Mouse (Mus musculus) hindbrain, postnatal 0 days (tissue): ENCODE measurements at regions not wholly inside any gene's neighbourhood (a gene's known extent, or its start where the extent isn't known, plus 50 kb on each side); places are given as distances from the start of the nearest gene placed in this dataset.
"Not testable (repeated sequence)": the region's sequence is repeated elsewhere in the genome, so short reads cannot be mapped to it uniquely, and the experiment has no call there.

Experiments used
- ATAC-seq: fragments of 200-750 bp; cut with Nextera tagmentation; 2 replicates; pipeline ENCODE4 v1.8.0; 2017; ENCODE audit warnings: mild to moderate bottlenecking, moderate TSS enrichment, moderate library complexity
- DNase-seq: peaks from one replicate; pipeline ENCODE4 v3.0.0-alpha.2; 2015; ENCODE audit warnings: low spot score
- H3K27ac ChIP-seq: fragments of 300-500 bp; sonication (generic); 2 replicates; pipeline ENCODE4 v1.5.1; 2014; ENCODE audit warnings: mild to moderate bottlenecking
- H3K27me3 ChIP-seq: fragments of 300-500 bp; sonication (generic); 2 replicates; pipeline ENCODE4 v1.6.1; 2014; ENCODE audit warnings: low read length, mixed read lengths; ENCODE audit not compliant: insufficient read depth
- H3K36me3 ChIP-seq: fragments of 300-500 bp; sonication (generic); 2 replicates; pipeline ENCODE4 v1.6.1; 2014; ENCODE audit warnings: low read length, mixed read lengths; ENCODE audit not compliant: insufficient read depth
- H3K4me1 ChIP-seq: fragments of 300-500 bp; sonication (generic); 2 replicates; pipeline ENCODE4 v1.6.1; 2014; ENCODE audit warnings: antibody characterized with exemption, low read length, mixed read lengths; ENCODE audit not compliant: insufficient read depth
- H3K4me2 ChIP-seq: fragments of 300-500 bp; sonication (generic); 2 replicates; pipeline ENCODE4 v1.6.1; 2014; ENCODE audit warnings: low read depth, mild to moderate bottlenecking, low read length, moderate library complexity, mixed read lengths
- H3K4me3 ChIP-seq: fragments of 300-500 bp; sonication (generic); 2 replicates; pipeline ENCODE4 v1.5.1; 2014; ENCODE audit warnings: low read length
- H3K9ac ChIP-seq: fragments of 300-500 bp; sonication (generic); replicated peaks from 2 replicates; pipeline ENCODE4 v1.6.1; 2014; ENCODE audit warnings: mild to moderate bottlenecking, low read length, moderate library complexity, mixed read lengths
- H3K9me3 ChIP-seq: fragments of 300-500 bp; sonication (generic); 2 replicates; pipeline ENCODE4 v1.6.1; 2016; ENCODE audit warnings: low read length, mixed read lengths
- CTCF ChIP-seq: IDR thresholded peaks from 2 replicates; pipeline ENCODE4 v1.5.1; 2016; ENCODE audit warnings: antibody characterized with exemption, control low read depth, low read depth
- WGBS: fragments of 180-500 bp; shearing (Covaris S2); extraction: QIAGEN DNeasy Blood & Tissue Kit; methylation state at CpG from one replicate; pipeline ENCODE4 v1.1.7; 2014; 5-methylcytosine and 5-hydroxymethylcytosine counted together

GRCm38 (mm10) chr5:148661120-148661519, 108.5 kb upstream of the Ubl3 start:
- peaks cover 4% of the 10 kb centered on the region; the same call in 1 of the 2 replicates for H3K4me1 ChIP-seq
- DNase-seq (no peak), ATAC-seq (no peak)
- no peaks in the 10 kb centered on the region; the same call in 1 of the 2 replicates for H3K9me3 ChIP-seq
- WGBS = 87% methylated on average over 4 of the region's 4 CpGs
- no peaks in the 10 kb centered on the region for H3K27me3 ChIP-seq
- no peak overlapping the region for H3K9ac ChIP-seq
- no peaks in the 10 kb centered on the region for H3K36me3 ChIP-seq
- no peak overlapping the region for H3K27ac ChIP-seq
- H3K4me3 ChIP-seq = no peak overlapping the region
- no peak overlapping the region for H3K4me2 ChIP-seq
- TF ChIP-seq CTCF = peak; percentile 52

DNA sequence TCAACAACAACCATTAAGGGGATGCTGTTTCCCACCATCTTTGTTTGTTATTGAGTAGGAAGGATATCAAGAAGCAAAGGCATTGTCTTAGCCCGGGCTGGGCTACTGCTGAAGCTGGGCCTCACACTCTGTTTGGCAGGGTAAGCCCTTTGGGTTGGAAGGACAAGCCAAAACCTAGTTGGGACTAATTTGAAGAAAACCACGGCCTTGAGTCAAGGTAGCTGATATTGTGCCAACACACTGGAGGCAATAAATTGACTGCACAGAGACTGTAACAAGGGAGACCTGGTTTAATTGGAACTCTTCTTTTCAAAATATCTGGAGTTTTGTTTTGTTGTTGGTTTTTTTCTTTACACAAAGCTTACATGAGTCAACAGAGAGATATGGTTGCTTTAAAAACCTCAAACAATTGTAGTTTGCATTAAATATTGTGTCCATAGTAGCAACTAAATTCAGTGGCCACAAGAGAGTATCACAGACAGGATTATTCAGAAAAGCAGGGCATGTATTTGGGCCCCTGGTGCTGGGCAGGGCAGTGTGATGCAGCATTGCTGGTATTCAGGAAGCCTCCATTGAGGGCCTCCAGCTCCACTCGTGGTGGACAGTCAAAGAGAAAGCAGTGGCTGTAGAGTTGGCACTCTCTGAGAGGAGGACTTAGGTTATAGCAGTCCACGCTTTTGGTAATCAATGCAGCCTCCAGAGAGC, 105.5 kb upstream of the Ubl3 start:
- H3K36me3 ChIP-seq = no peaks in the 10 kb centered on the region
- H3K4me3 ChIP-seq = no peak overlapping the region
- no peaks in the 10 kb centered on the region; the same call in 1 of the 2 replicates for H3K9me3 ChIP-seq
- H3K4me1 ChIP-seq = no peaks in the 10 kb centered on the region
- H3K27ac ChIP-seq = no peak overlapping the region
- TF ChIP-seq CTCF = no peak
- H3K4me2 ChIP-seq = no peak overlapping the region
- no peaks in the 10 kb centered on the region for H3K27me3 ChIP-seq
- no peak for DNase-seq
- H3K9ac ChIP-seq = no peak overlapping the region
- ATAC-seq = no peak
- WGBS = 70% methylated on average over 4 of the region's 4 CpGs

- H3K36me3 ChIP-seq = no peaks in the 10 kb centered on the region
- no peaks in the 10 kb centered on the region for H3K9me3 ChIP-seq
- H3K4me2 ChIP-seq = no peak overlapping the region
- ATAC-seq (no peak), DNase-seq (no peak)
- no peak overlapping the region for H3K27ac ChIP-seq
- 59% methylated on average over 7 of the region's 7 CpGs for whole genome bisulfite sequencing
- no peak for TF ChIP-seq CTCF
- H3K4me1 ChIP-seq = no peaks in the 10 kb centered on the region
- no peak overlapping the region for H3K9ac ChIP-seq
- no peaks in the 10 kb centered on the region for H3K27me3 ChIP-seq
- H3K4me3 ChIP-seq = no peak overlapping the region
Measured at GRCm38 (mm10) chr5:148652525-148653243, 100.1 kb upstream of the Ubl3 start.

DNA sequence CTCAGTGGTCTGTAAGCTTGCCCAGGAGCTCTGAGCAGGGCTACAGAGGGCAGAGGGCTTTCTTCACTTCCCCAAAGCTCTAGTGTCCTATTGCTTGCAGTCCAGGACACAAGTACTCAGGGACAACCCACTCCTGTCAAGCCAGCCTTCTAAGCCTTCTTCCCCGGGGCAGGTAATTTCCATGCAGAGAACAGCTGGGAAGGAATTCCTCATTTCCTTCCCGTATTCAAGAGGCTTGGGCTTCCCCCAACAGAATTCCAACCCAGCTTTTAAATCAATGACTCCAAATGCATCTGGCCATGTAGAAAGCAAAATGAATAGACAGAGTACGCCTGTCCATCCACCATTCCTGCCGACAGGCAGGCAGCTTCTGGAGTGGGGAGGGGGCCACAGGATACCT, 99.1 kb upstream of the Ubl3 start:
- DNase-seq = no peak
- ATAC-seq = no peak
- Histone ChIP-seq H3K9me3 (no peaks in the 10 kb centered on the region), H3K4me1 (no peaks in the 10 kb centered on the region), H3K27ac (no peak overlapping the region), H3K36me3 (no peaks in the 10 kb centered on the region), H3K4me3 (no peak overlapping the region), H3K9ac (no peak overlapping the region), H3K27me3 (no peaks in the 10 kb centered on the region), H3K4me2 (no peak overlapping the region)
- no peak for TF ChIP-seq CTCF
- 52% methylated on average over 4 of the region's 4 CpGs for WGBS

GRCm38 (mm10) chr5:148649573-148649972, 97.0 kb upstream of the Ubl3 start:
- H3K27ac ChIP-seq, H3K4me3 ChIP-seq, ATAC-seq, H3K27me3 ChIP-seq, H3K36me3 ChIP-seq, H3K4me2 ChIP-seq, DNase-seq, H3K9me3 ChIP-seq, H3K4me1 ChIP-seq, H3K9ac ChIP-seq: not testable (repeated sequence)
- WGBS = 93% methylated on average over 5 of the region's 7 CpGs

DNA sequence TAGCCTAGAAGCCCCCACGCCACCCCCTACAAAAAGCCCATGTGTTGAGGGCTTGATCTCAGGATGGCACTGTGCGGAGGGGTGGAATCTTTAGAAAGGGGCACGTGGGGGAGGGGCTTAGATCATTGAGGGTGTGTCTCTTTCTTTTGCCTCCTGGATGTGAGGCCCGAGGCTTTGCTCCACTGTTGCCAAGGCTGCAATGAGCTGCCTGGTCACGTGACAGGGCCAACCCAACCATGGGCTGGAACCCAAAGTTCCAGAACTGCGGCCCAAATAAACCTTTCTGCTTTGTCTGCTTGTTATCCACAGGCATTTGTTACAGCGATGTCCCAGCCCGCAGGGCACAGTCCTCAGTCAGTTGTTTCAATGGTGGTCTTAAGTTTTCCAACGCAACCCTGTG, 96.5 kb upstream of the Ubl3 start:
- 79% methylated on average over 9 of the region's 9 CpGs for WGBS
- H3K27me3 ChIP-seq = no peaks in the 10 kb centered on the region
- no peaks in the 10 kb centered on the region for H3K9me3 ChIP-seq
- no peak overlapping the region for H3K9ac ChIP-seq
- H3K27ac ChIP-seq = no peak overlapping the region
- TF ChIP-seq CTCF = no peak
- no peak overlapping the region for H3K4me2 ChIP-seq
- H3K4me3 ChIP-seq = no peak overlapping the region
- H3K4me1 ChIP-seq = no peaks in the 10 kb centered on the region
- no peaks in the 10 kb centered on the region for H3K36me3 ChIP-seq
- DNase-seq (no peak), ATAC-seq (no peak)

DNA sequence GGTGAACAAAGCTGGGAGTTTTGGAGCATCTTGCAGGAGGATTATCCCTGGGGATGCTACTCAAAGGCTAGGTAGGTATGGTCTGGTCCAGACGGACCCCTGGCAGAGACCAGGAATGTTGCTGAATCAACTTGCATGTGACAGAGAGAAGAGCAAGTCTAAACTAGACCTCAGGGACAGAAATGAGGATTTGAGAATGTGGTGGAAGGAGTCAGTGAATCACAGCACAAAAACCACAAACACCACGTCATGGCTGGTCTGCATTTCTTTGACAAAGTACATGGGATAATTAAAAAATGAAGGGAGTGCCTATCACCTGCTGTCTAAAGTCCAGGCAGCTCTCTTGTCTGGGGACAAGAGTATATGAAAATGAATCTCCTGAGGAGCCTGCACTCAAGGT, 95.1 kb upstream of the Ubl3 start:
- no peak overlapping the region for H3K27ac ChIP-seq
- H3K4me3 ChIP-seq = no peak overlapping the region
- no peaks in the 10 kb centered on the region for H3K36me3 ChIP-seq
- H3K9ac ChIP-seq = no peak overlapping the region
- TF ChIP-seq CTCF = no peak
- no peaks in the 10 kb centered on the region for H3K27me3 ChIP-seq
- ATAC-seq = no peak
- no peaks in the 10 kb centered on the region for H3K4me1 ChIP-seq
- H3K9me3 ChIP-seq = no peaks in the 10 kb centered on the region
- H3K4me2 ChIP-seq = no peak overlapping the region
- WGBS = 46% methylated on average over 2 of the region's 2 CpGs
- no peak for DNase-seq
